Mouse (Mus musculus): ENCODE results near the gene Angel2.

- TF ChIP-seq POLR2AphosphoS2 (IDR thresholded peaks at IDR 0.05; ENCODE audit: low read length), result no peak
- TF ChIP-seq JUND (IDR thresholded peaks at IDR 0.05; ENCODE audit: low read depth, low read length), result no peak
- TF ChIP-seq EP300 (IDR thresholded peaks at IDR 0.05; ENCODE audit: low read depth in 1 of 2, low read length in 2 of 2), result no peak
- no peak for TF ChIP-seq UBTF (IDR thresholded peaks at IDR 0.05; ENCODE audit: borderline replicate concordance, insufficient read depth, low read depth, low read length)
- TF ChIP-seq SIN3A (IDR thresholded peaks at IDR 0.05; ENCODE audit: low read length), result no peak
- no peak for TF ChIP-seq TAL1 (IDR thresholded peaks at IDR 0.05; ENCODE audit: low read length)
- TF ChIP-seq SMC3 (IDR thresholded peaks at IDR 0.05; ENCODE audit: low read depth, low read length), result no peak
These were observed 5.0 kb upstream of the Angel2 start for GRCm38 (mm10) chr1:190919725-190920469.

Data from MEL (cell line).